Mouse (Mus musculus) frontal cortex, postnatal 14 days (tissue): Measurements from ENCODE around the gene Gpr35.

Source experiments
- DNase-seq, 2 experiments: peaks; one replicate each; pipeline ENCODE4 v3.0.0; 2022; ENCODE audit warnings: low spot score in 2 of 2

The Gpr35 gene

DNA sequence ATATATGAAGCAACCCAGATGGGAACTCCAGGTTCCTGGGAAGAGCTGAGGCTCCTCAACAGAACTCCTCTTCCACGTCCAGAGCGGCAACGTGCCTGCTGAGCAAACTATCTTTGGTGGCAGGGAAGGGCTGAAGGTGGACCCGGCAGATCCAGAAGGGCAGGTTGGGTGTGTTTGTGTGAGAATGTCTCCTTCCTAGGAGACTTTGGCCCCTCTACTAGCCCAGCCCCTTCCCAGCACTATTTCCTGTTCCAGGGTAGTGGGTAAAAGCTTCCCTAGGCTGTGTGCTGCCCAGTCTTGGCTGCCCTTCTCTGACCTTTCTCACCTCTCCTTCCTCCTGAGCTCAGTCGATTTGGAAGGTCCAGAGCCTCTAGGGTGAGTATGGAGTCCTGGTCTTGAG is at the start of gene Gpr35:
TSS of gene Gpr35 (plus strand) at position 259 of the 400 bp plus-strand sequence.
- DNase-seq: no peak

DNA sequence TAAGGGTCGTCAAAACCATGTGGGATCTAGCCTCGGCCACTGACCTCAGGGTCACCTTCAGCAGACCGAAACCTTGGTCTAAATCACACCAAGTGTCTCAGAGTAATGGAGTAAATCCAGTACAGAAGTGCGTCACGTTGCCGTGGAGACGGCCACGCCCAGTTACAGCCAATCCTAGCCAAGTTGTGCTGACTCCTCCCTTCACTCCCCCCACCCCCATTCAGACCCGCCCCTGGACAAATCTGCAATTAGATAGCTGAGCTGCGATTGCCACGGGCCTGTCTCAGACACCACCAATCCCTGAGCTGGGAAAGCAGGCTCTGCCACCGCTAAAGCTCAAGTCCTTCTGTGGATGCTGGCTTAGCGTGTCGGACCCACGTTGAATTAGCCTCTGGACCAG is 47.9 kb upstream of the Gpr35 start, which contains the start of gene Ankmy1:
TSS of gene Ankmy1 (minus strand) at position 121 of the 400 bp plus-strand sequence.
- DNase-seq: peak; percentile 58 to 71

GRCm38 (mm10) chr1:92903627-92904026 is 47.0 kb upstream of the Gpr35 start:
- DNase-seq: no peak

- DNase-seq: no peak
Observed at GRCm38 (mm10) chr1:92905703-92906310, 44.9 kb upstream of the Gpr35 start.

GRCm38 (mm10) chr1:92906779-92907631 is 43.7 kb upstream of the Gpr35 start, which contains the start of gene Dusp28:
Gene Dusp28, plus strand, starts transcription at chr1:92906981.
- DNase-seq: peak; percentile 68 to 78

DNA sequence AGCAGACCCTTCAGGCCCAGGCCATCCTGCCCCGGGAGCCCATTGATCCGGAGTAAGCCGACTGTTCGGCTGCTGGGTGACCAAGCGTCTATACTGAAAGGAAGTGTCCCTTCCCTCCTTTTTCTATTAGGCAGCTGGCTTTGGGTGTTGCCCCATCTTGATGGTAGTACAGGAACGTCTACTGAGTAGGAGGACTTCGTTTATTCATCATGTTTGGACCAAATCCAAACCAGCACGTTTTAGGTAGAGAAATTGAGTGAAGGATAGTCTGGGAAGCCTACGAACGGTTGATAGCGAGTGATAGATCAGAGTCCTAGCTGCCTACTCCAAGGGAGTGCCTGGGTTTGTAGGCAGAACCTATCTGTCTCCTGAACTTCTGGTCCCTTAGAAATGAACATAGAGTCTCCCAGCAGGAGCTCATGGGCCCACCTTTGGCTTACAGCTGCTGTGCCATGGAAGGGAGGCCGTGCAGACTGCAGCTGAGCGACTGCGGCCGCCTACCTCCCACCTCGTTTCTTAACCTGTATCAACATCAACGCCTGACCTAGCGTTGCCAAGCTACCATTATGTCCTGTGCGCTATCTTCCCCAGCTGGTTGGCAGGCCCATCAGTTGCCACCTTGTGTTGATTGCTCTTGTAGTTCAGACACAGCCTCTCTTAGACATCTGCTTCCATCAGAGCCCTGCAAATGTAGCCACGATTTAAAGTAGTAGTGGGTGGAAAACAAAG is 42.9 kb upstream of the Gpr35 start:
- DNase-seq: no peak

DNA sequence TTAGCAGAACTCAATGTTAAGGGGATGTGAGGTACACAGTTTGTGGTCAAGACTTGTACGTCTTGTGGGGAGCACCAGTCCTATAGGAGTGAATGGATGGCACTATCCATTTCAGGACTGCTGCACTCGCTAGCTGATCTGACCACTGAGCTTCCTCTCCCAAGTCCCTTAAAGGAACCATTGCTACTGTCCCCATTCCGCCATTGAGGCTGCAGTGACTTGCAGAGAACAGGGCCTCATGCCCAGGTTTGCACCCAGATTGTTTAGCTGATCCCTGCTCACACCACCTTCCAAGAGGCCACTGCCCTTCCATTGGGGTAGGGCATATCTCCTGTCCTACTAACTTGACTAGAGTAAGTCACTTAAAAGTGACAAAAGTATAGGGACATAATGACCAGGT is 42.0 kb upstream of the Gpr35 start:
- no peak for DNase-seq

DNA sequence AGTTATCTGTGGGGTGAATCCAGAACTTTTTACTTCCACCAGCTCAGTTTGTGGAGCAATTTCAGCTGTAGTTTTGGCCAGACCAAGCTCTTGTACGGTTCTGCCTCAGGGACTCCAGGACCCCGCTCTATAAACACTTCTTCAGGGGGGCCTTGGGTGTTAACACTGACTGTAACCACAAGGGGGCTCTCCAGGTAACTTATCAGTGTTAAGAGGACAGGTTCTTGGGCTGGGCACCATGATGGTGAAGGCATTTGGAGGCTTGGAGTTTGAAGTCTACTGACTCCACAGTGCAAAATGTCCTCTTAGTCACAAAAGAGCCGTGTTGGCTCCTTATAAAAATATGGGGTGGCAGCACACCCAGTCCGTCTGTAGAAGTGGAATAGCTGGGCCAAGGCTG is 41.6 kb upstream of the Gpr35 start:
- DNase-seq: no peak

GRCm38 (mm10) chr1:92910239-92910885 is 40.3 kb upstream of the Gpr35 start, which contains the start of gene Rnpepl1:
Gene Rnpepl1, plus strand, starts transcription at chr1:92910783.
- DNase-seq: peak; percentile 58 to 70

DNA sequence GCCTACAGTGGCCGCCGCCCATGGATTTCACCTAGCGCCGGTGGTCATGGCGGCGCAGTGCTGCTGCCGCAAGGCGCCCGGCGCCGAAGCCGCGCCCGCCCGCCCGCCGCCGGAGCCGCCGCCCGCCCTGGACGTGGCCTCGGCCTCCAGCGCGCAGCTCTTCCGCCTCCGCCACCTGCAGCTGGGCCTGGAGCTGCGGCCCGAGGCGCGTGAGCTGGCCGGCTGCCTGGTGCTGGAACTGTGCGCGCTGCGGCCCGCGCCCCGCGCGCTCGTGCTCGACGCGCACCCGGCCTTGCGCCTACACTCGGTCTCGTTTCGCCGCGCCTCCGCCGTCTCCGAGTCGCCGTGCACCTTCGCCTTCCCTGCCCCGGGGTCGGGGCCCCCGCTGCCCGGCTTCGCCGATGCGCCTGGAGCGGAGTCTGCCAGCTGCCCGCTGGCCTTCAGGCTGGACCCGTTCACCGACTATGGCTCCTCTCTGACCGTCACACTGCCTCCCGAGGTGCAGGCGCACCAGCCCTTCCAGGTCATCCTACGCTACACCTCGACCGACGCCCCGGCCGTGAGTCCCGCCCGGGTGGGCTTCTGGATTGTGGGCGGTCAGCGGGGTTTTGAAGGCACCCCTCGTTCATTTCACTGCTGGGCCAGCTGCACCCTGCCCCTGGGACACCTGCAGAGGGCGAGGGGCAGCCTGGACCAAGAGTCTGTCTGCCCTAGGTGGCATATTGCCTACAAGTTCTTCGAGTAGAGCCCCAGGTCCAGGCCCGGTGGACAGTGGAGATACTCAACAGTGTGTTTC is 39.5 kb upstream of the Gpr35 start:
- peak; percentile 51 to 61 for DNase-seq

DNA sequence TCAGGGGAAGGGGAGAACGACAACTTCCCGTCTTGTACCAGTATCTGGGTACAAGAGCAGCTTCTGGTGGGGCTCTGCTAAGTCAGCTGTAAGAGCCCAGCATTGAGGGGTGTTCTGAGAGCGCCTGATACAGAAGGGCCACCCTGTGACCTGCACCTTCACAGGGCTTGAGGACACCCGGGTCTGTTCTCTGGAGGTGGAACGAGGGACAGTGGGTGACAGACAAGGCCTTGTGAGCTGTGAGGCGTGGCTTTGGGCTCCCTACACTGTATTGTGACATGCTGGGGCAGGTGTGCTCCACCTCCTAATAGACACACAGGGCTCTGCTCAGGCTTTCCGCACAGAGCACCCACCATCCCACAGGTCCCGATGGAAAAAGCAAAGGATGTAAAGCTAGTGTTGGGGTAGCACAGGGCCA is 38.9 kb upstream of the Gpr35 start:
- peak in 1 of 2 experiments; percentile 15 for DNase-seq

GRCm38 (mm10) chr1:92912286-92912685 is 38.4 kb upstream of the Gpr35 start:
- peak in 1 of 2 experiments; percentile 3 for DNase-seq

DNA sequence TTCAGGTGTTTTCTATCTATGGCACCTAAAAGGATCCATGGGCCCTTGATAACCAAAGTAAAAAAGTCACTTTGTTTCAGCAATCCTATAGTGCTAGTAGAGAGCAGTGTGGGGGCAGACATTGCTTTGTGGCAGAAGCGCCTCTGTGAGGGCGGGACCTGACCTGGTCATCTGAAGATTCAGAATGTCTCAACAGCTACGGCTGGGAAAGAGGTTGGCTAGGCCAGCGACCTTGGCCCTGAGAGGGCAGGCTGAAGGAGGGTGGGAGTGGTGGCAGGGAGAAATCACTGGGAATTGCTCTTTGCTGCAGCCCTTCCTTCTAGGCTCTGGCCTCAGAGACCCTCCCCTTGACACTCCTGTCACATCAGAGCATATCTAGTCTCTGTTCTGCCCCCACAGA is 36.4 kb upstream of the Gpr35 start:
- peak in 1 of 2 experiments; percentile 2 for DNase-seq

GRCm38 (mm10) chr1:92914993-92915392 is 35.7 kb upstream of the Gpr35 start:
- DNase-seq: peak in 1 of 2 experiments; percentile 4

GRCm38 (mm10) chr1:92916725-92917124 is 33.9 kb upstream of the Gpr35 start:
- peak in 1 of 2 experiments; percentile 2 for DNase-seq

GRCm38 (mm10) chr1:92919151-92919550 is 31.5 kb upstream of the Gpr35 start:
- DNase-seq: no peak

DNA sequence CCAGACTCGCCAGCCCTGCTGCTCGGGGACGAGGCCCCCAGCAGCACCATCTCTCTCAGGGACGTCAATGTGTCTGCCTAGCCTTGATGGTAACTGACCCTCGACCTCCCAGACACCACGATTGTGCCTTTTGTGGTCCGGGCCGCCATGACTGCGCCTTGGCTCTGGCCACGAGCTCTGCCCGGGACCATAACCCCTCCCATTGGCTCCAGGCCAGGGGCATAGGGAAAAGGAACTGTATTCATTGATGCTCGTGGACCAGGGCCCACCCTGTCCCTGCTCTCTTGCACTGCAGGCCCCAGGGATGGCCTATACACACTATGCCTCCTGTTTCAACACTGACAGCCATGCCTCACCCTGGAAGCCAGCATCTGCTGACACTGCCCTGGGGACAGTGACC is 30.9 kb upstream of the Gpr35 start:
- no peak for DNase-seq

DNA sequence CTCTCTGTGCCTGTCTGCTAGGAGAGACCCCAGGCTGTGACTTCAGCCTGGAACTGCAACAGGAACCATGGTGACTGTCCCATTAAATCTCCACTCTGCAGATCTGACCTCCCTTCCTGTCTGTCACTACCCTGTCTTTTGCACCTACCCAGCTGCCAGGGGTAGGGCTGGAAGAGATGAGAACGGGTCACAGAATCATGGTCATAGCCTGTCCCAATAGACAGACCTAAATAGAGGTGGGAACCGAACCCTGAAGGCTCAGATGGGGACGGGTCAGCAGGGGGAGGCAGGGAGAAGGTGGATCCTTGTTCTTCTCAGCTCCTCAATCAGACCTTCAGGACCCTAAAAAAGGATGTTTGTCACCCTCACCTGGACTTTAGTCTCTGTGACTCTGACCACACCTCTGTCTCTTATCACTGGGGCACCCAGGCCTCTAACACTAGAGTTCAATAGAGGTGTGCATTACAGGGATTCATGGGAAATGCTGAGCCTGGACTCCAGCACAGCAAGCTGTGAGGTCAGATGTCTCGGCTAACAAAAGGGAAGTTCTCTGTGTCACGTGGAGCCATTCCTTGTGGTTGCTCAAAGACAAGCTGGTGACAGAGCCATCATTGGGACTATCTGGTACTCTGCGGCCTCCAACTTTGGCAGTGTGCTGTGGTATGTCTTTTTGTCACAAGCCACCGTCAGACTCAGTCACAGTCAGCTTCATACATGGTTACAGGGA is 30.0 kb upstream of the Gpr35 start:
- no peak for DNase-seq

DNA sequence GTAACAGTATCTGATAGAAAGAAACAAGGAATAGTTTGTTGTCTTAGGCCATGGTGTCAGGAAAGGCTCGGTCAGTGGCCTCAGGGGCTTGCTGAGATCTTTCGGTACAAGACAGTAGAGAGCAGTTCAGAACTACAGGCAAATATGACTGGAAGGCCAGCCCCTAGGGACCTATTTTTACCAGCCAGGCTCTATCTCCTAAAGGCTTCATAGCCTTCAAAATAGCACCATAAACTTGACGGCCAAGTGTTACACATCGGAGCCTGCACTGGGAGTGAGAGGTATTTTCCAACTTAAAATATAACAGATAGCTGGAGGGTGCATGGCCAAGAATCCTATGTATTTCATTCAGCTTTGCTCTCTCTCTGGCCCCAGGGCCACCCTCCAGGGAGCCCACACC is 29.2 kb upstream of the Gpr35 start:
- no peak for DNase-seq

GRCm38 (mm10) chr1:92930171-92930706 is 20.4 kb upstream of the Gpr35 start:
- no peak for DNase-seq
